Mouse (Mus musculus) CH12.LX (cell line): ENCODE measurements around the gene Mcf2l. TPM values are rescaled to one million over a fixed set of nuclear protein-coding genes. Genes with fewer than 3 reads are reported as not detected.

Experiments
- DNase-seq: peaks from one replicate; pipeline ENCODE4 v3.0.0-alpha.2; 2013; ENCODE audit errors: extremely low read depth
- H3K27ac ChIP-seq: 2 replicates; pipeline ENCODE4 v1.5.1; 2012; ENCODE audit warnings: low read depth, mild to moderate bottlenecking, control low read depth, moderate library complexity; ENCODE audit not compliant: insufficient read depth
- H3K27me3 ChIP-seq: replicated peaks from 2 replicates; pipeline ENCODE3; 2012; ENCODE audit warnings: inconsistent platforms
- H3K36me3 ChIP-seq, 2 experiments: replicated peaks in 1 of 2; 2 replicates each; pipeline versions ENCODE3 to v1.6.1; 2012; ENCODE audit warnings: inconsistent platforms in 1 of 2, low read length in 1 of 2, mild to moderate bottlenecking in 1 of 2, mixed read lengths in 1 of 2, moderate library complexity in 1 of 2; ENCODE audit not compliant: control insufficient read depth in 1 of 2, insufficient read depth in 1 of 2
- H3K4me1 ChIP-seq, 2 experiments: 2 replicates each; pipeline ENCODE4 v1.6.1; 2012; ENCODE audit warnings: inconsistent platforms in 1 of 2, moderate library complexity in 1 of 2; ENCODE audit not compliant: insufficient read depth in 2 of 2, control insufficient read depth in 1 of 2
- H3K4me2 ChIP-seq: 2 replicates; pipeline ENCODE4 v1.6.1; 2012; ENCODE audit warnings: low read depth, mild to moderate bottlenecking, control low read depth; ENCODE audit not compliant: poor library complexity, insufficient read depth, severe bottlenecking
- H3K4me3 ChIP-seq, 3 experiments: fragments of 150-350 bp in 1 of 3; sonication (generic) in 1 of 3; replicated peaks in 1 of 3; 2 replicates each; pipeline versions ENCODE3 to v1.5.1; 2011 to 2012; ENCODE audit warnings: low read depth in 2 of 3, low read length in 2 of 3, mild to moderate bottlenecking in 2 of 3, moderate library complexity in 2 of 3, control low read depth in 1 of 3, improper control_type of control experiment in 1 of 3, inconsistent platforms in 1 of 3, mixed read lengths in 1 of 3; ENCODE audit not compliant: poor library complexity in 1 of 3
- H3K79me2 ChIP-seq: replicated peaks from 2 replicates; pipeline ENCODE4 v1.6.1; 2012; ENCODE audit warnings: mild to moderate bottlenecking, moderate library complexity; ENCODE audit not compliant: control insufficient read depth, poor library complexity, insufficient read depth, severe bottlenecking; ENCODE audit errors: extremely low read depth
- H3K9ac ChIP-seq: 2 replicates; pipeline ENCODE4 v1.6.1; 2012; ENCODE audit warnings: low read depth, mild to moderate bottlenecking, control low read depth, moderate library complexity; ENCODE audit not compliant: insufficient read depth
- H3K9me3 ChIP-seq: replicated peaks from 2 replicates; pipeline ENCODE3; 2012; ENCODE audit warnings: low read length, inconsistent platforms, mixed read lengths
- CTCF ChIP-seq, 2 experiments: IDR thresholded peaks in 1 of 2; conservative IDR thresholded peaks in 1 of 2; 2 replicates each; pipeline ENCODE4 v1.5.1; 2011 to 2012; ENCODE audit warnings: low read depth in 2 of 2, low read length in 2 of 2, improper control_type of control experiment in 1 of 2, inconsistent platforms in 1 of 2, mild to moderate bottlenecking in 1 of 2, moderate library complexity in 1 of 2
- E2F4 ChIP-seq: IDR thresholded peaks from 2 replicates; pipeline ENCODE4 v1.6.1; 2011; ENCODE audit warnings: low read depth, low read length, improper control_type of control experiment; ENCODE audit not compliant: insufficient replicate concordance
- ELF1 ChIP-seq: IDR thresholded peaks from 2 replicates; pipeline ENCODE4 v1.6.1; 2014; ENCODE audit warnings: low read depth, mild to moderate bottlenecking, inconsistent platforms, low read length, improper control_type of control experiment
- EP300 ChIP-seq: IDR thresholded peaks from 2 replicates; pipeline ENCODE4 v1.6.1; 2011; ENCODE audit warnings: low read length, improper control_type of control experiment
- ETS1 ChIP-seq: conservative IDR thresholded peaks from 2 replicates; pipeline ENCODE4 v1.6.1; 2012; ENCODE audit warnings: low read depth, mild to moderate bottlenecking, inconsistent platforms, low read length, improper control_type of control experiment, moderate library complexity
- GABPA ChIP-seq: IDR thresholded peaks from 2 replicates; pipeline ENCODE4 v1.6.1; 2012; ENCODE audit warnings: low read depth, low read length, improper control_type of control experiment, inconsistent platforms; ENCODE audit not compliant: insufficient replicate concordance
- HCFC1 ChIP-seq: IDR thresholded peaks from 2 replicates; pipeline ENCODE4 v1.6.1; 2012; ENCODE audit warnings: low read depth, mild to moderate bottlenecking, inconsistent platforms, low read length, improper control_type of control experiment
- JUND ChIP-seq: conservative IDR thresholded peaks from 2 replicates; pipeline ENCODE4 v1.6.1; 2011; ENCODE audit warnings: low read depth, low read length, improper control_type of control experiment
- MAX ChIP-seq: IDR thresholded peaks from 2 replicates; pipeline ENCODE4 v1.6.1; 2011; ENCODE audit warnings: low read length, improper control_type of control experiment
- MAZ ChIP-seq: IDR thresholded peaks from 2 replicates; pipeline ENCODE4 v1.6.1; 2012; ENCODE audit warnings: low read depth, mild to moderate bottlenecking, inconsistent platforms, low read length, improper control_type of control experiment, moderate library complexity
- MXI1 ChIP-seq: IDR thresholded peaks from 2 replicates; pipeline ENCODE4 v1.6.1; 2011; ENCODE audit warnings: mild to moderate bottlenecking, low read depth, low read length, improper control_type of control experiment
- POLR2A ChIP-seq: IDR thresholded peaks from 2 replicates; pipeline ENCODE4 v1.6.1; 2011; ENCODE audit warnings: low read depth, mild to moderate bottlenecking, improper control_type of control experiment, low read length
- RAD21 ChIP-seq: IDR thresholded peaks from 2 replicates; pipeline ENCODE4 v1.6.1; 2011; ENCODE audit warnings: low read depth, mild to moderate bottlenecking, low read length, improper control_type of control experiment, moderate library complexity
- RCOR1 ChIP-seq: conservative IDR thresholded peaks from 2 replicates; pipeline ENCODE4 v1.6.1; 2012; ENCODE audit warnings: low read depth, mild to moderate bottlenecking, inconsistent platforms, low read length, improper control_type of control experiment
- SIN3A ChIP-seq: IDR thresholded peaks from 2 replicates; pipeline ENCODE4 v1.6.1; 2012; ENCODE audit warnings: low read length, improper control_type of control experiment, inconsistent platforms
- TCF12 ChIP-seq: IDR thresholded peaks from 2 replicates; pipeline ENCODE4 v1.6.1; 2014; ENCODE audit warnings: low read depth, mild to moderate bottlenecking, inconsistent platforms, low read length, improper control_type of control experiment
- UBTF ChIP-seq: IDR thresholded peaks from 2 replicates; pipeline ENCODE4 v1.6.1; 2012; ENCODE audit warnings: low read depth, mild to moderate bottlenecking, inconsistent platforms, low read length, improper control_type of control experiment, moderate library complexity
- USF1 ChIP-seq: IDR thresholded peaks from 2 replicates; pipeline ENCODE4 v1.6.1; 2014; ENCODE audit warnings: low read depth, mild to moderate bottlenecking, inconsistent platforms, low read length, improper control_type of control experiment
- USF2 ChIP-seq: conservative IDR thresholded peaks from 2 replicates; pipeline ENCODE4 v1.6.1; 2011; ENCODE audit warnings: low read depth, low read length, improper control_type of control experiment
- ZC3H11A ChIP-seq: IDR thresholded peaks from 2 replicates; pipeline ENCODE4 v1.6.1; 2012; ENCODE audit warnings: low read depth, mild to moderate bottlenecking, inconsistent platforms, low read length, improper control_type of control experiment
- dilution Hi-C: fragments of 300-500 bp; cut with MboI; formaldehyde crosslinking; loops from 2 replicates; pipeline ENCODE4 v1.14.3; 2020; ENCODE audit warnings: low sequenced_read_pairs; ENCODE audit not compliant: extremely low pct_unique_long_range_greater_than_20kb, extremely low pct_ligation_motif_present
- in situ Hi-C: fragments of 300-500 bp; cut with MboI; formaldehyde crosslinking; loops from 3 replicates; pipeline ENCODE4 v1.14.3; 2019; ENCODE audit warnings: low sequenced_read_pairs, low pct_ligation_motif_present, low pct_unique_long_range_greater_than_20kb, mixed read lengths
- polyA plus RNA-seq: library from polyadenylated mRNA; unstranded; fragments of >175 nt; gene quantifications from 2 replicates; pipeline ENCODE4 v1.2.1, GENCODE M21; 2012; ENCODE audit warnings: low read depth; ENCODE audit not compliant: insufficient read length
- total RNA-seq, 2 experiments: library from RNA; depleted of rRNA; stranded (reverse); fragments of 300-350 nt in 1 of 2; fragments of >200 nt in 1 of 2; gene quantifications; 2 replicates each; pipeline ENCODE4 v1.2.3; 2012 to 2014

Gene Mcf2l
- total and polyA plus RNA-seq, 3 experiments, result not detected

DNA sequence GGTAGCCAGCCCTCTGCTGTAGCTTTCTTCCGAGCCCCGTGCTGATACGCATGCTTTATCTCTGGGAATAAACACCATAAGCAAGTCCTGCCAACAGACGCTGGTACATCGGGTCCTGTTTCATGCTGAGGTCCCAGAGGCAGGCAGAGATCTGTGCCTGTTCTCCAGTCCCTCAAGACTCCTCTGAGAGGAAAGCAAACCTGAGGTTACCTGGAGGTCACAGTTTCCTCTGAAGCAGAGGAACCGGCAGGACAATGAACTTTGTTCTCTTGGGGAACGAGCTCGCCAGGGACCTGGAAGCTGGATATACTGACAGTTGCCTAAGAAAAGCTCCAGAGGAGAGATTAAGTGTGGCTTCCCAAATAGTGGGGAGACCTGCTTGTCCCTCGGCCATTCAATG, 24.2 kb downstream of the Mcf2l start:
- in situ Hi-C loops, result no loop called here
- dilution Hi-C loops, result no loop called here
- Histone ChIP-seq H3K4me1 (0 out of 4 replicates have a peak, but pooled peaks cover 0 to 3% of the 10 kb centered on the region in 2 experiments), H3K27me3 (peaks cover 96% of the 10 kb centered on the region), H3K4me3 (no peak overlapping the region), H3K9me3 (no peaks in the 10 kb centered on the region), H3K27ac (no peak overlapping the region), H3K9ac (no peak overlapping the region), H3K36me3 (no peaks in the 10 kb centered on the region), H3K4me2 (no peak overlapping the region), H3K79me2 (no peaks in the 10 kb centered on the region)
- TF ChIP-seq USF1 (no peak), USF2 (no peak), HCFC1 (no peak), UBTF (no peak)
- no peak for DNase-seq

DNA sequence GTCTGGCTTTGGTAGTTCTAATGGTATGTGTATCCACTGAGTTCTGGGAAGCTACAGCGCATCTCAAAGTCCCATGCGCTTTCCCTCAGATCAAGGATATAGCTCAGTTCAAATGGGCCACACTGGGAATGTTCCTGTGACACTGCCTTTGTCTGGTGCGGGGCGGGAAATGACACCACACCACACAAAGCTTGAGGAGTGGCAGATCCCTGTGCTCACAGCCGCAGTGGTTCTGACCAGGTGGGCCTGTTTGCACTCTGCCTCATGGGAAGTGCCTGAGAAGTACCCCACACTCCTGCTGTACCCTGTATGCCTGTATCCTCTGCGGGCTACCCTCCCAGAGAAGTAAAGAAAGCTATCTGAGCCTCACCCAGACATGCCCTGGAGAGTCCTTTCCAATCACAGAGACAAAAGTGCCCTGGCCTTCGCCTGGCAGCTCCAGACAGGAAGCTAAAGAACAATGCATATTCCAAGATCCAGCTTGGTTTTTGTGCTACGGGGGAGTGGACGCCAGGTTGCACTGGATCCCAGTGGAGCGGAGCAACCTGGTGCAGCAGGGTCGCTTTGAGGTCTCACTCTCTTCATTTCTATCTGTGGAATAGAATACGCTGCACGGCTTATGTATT, 30.3 kb downstream of the Mcf2l start:
- no peak overlapping the region for H3K4me3 ChIP-seq
- TF ChIP-seq MAX (no peak), SIN3A (no peak), TCF12 (no peak), POLR2A (no peak), E2F4 (no peak), MAZ (no peak), RAD21 (no peak), JUND (no peak), ELF1 (no peak), EP300 (no peak), MXI1 (no peak), GABPA (no peak), CTCF (conservative IDR thresholded peaks at IDR 0.05 in 1 of 2, IDR thresholded peaks at IDR 0.05 in 1 of 2; ENCODE audit: low read depth in 2 of 2, low read length in 2 of 2) (no peak), USF1 (no peak), ETS1 (no peak), RCOR1 (no peak), ZC3H11A (no peak)
- TF ChIP-seq, all 38 proteins: peak for 0
- no peak overlapping the region for H3K4me2 ChIP-seq
- H3K4me1 ChIP-seq, result peaks cover 6% of the 10 kb centered on the region in 2 experiments; a peak in 2 of 4 replicates
- no peaks in the 10 kb centered on the region for H3K9me3 ChIP-seq
- no peak overlapping the region for H3K27ac ChIP-seq
- in situ Hi-C loops, result no loop called here
- H3K9ac ChIP-seq, result no peak overlapping the region
- no peaks in the 10 kb centered on the region for H3K36me3 ChIP-seq
- DNase-seq, result no peak
- peaks cover 96% of the 10 kb centered on the region for H3K27me3 ChIP-seq
- dilution Hi-C loops, result no loop called here
- H3K79me2 ChIP-seq, result no peaks in the 10 kb centered on the region
